Mouse (Mus musculus) heart, adult 2 months (tissue): ENCODE data around the gene Sec14l1.

ENCODE experiments used
- CTCF ChIP-seq: fragments of 200-600 bp; IDR thresholded peaks from 2 replicates; pipeline ENCODE4 v1.8.1; 2022; ENCODE audit warnings: antibody characterized with exemption, mild to moderate bottlenecking, moderate library complexity
- POLR2A ChIP-seq: fragments of 200-500 bp; IDR thresholded peaks from 2 replicates; pipeline ENCODE4 v1.6.1; 2011; ENCODE audit warnings: mild to moderate bottlenecking, low read depth, low read length, control low read depth; ENCODE audit not compliant: insufficient read depth

- TF ChIP-seq POLR2A = no peak
- no peak for TF ChIP-seq CTCF
These were observed 16.5 kb downstream of the Sec14l1 start for GRCm38 (mm10) chr11:117131450-117131849.
